Mouse (Mus musculus) skeletal muscle tissue, adult 2 months (tissue): ENCODE data around the gene Adcy9.

Experiments used
- DNase-seq: peaks from one replicate; pipeline ENCODE4 v3.0.0-alpha.2; 2012; ENCODE audit warnings: low read depth, low spot score

Adcy9 gene

GRCm38 (mm10) chr16:4420298-4421054, at the start of gene Adcy9:
Gene Adcy9, minus strand, starts transcription at chr16:4420498.
- DNase-seq = peak; percentile 89

- no peak for DNase-seq
These were observed 49.5 kb upstream of the Adcy9 start for GRCm38 (mm10) chr16:4469599-4470352.

- DNase-seq = no peak
These were observed 44.3 kb upstream of the Adcy9 start for GRCm38 (mm10) chr16:4464529-4465089.

GRCm38 (mm10) chr16:4457927-4458326, 37.6 kb upstream of the Adcy9 start:
- DNase-seq = no peak

DNA sequence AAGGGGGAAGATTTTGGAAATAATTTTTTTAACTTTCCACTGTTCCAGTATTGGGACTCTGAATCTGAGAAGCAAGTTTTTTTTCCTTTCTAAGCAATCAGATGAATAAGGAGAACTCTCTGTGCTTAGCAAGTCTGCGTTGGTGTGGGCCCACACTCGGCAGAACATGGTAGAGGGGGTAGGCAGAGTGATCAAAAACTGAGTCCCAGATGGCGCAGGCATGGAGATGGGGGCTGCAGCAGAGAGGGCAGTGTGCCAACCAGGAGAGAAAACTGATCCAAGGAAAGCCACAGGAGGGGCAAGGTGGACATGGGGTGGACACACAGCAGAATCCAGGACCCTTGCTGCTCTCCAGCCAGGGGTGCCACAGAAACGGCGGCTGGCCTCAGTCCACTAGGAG, 36.1 kb upstream of the Adcy9 start:
- DNase-seq = no peak

GRCm38 (mm10) chr16:4455693-4456092, 35.4 kb upstream of the Adcy9 start:
- no peak for DNase-seq

DNA sequence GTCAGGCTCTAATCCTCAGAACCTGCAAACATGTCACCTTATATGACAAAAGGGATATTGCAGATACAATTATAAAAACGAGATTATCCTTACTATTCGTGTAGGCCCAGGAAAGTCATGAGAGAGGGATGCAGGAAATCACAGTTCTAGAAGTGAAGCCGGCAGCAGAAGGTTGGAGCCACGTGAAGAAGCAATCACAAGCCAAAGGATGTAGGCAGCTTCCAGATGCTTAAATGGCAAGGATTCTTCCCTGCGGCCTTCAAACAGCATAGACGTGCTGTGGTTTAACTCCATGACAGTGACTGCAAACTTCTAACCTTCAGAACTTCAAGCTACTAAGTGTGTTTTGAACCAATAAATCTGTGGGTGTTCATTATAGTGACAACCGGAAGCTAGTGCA, 34.3 kb upstream of the Adcy9 start:
- DNase-seq = no peak

GRCm38 (mm10) chr16:4449418-4449817, 29.1 kb upstream of the Adcy9 start:
- no peak for DNase-seq

- DNase-seq = no peak
These were observed 27.9 kb upstream of the Adcy9 start for GRCm38 (mm10) chr16:4448235-4448634.

GRCm38 (mm10) chr16:4446395-4446794, 26.1 kb upstream of the Adcy9 start:
- DNase-seq = no peak

DNA sequence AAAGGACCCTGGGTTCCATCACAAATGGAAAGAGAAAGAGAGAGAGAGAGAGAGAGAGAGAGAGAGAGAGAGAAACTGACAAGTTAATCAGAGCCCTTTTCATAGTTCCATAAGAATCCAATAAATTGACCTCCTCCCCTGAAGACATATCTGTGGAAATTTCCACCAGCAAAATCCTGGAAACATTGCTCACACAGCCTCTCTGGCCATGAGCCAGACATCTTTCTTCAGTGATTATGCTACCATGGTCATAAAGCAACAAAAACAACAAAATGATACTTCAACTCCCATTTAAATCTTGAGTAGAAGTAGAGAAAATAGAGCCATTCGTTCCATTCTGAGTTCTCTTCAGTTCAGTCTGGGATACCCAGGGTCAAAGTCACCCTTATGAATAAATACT, 24.1 kb upstream of the Adcy9 start:
- no peak for DNase-seq

- no peak for DNase-seq
These were observed 19.2 kb upstream of the Adcy9 start for GRCm38 (mm10) chr16:4439302-4440066.

DNA sequence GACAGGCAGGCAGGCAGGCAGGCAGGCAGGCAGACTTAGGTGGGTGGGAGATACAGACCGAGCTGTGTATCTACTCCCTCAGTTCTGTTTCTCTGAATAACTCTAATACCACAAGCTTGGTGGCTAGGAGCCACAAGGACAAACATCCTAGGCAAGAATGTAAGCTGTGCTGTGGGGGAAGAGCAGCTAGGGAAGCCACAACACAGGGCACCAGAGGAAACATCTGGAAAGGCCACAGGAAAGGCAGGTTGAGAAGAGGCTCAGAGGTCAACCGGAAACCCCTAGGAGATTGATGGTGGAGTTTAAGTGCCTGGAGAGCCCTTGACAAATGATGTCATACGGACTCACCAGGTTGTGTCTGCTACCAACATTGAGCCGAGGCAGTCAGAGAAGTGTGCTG, 16.4 kb upstream of the Adcy9 start:
- no peak for DNase-seq

DNA sequence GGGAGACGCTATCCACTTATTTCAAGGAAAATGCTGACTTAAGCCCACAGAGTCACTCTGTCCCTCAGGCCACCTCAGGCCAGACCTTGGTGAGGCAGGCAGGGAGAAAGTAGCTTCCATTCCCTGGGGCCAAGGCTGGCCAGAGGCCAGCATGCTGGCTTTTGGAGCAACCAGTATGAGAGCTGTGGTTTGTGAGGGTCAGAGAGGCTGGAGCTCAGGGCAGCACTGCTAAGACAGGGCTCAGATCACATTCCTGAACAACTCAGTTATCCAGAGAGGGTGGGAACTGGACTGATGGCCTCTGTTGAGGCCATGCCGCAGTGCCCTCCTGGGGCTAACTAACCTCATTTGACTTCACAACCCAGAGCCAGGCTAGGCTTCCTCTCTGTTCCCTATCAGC, 15.1 kb upstream of the Adcy9 start:
- no peak for DNase-seq

GRCm38 (mm10) chr16:4431841-4432240, 11.5 kb upstream of the Adcy9 start:
- no peak for DNase-seq

DNA sequence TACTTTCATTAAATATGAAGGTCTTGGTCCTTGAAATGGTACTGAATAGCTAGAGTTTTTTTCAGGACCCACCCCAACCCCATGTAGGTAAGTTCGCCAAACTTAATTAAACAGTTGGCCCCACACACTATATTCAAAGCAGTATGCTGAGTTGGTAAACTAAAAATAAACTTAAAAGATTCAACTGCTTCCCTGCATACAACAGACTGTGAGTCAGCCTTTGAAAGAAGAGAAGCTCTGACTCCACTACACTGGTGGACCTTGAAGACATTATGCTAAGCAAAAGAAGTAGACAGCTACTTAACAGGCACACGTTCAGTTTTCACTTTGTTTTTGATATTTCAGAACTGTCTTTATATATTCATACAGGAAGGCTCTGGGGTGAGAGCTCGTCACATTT, 10.7 kb upstream of the Adcy9 start:
- DNase-seq = no peak

- no peak for DNase-seq
These were observed 9.9 kb upstream of the Adcy9 start for GRCm38 (mm10) chr16:4430232-4430631.

DNA sequence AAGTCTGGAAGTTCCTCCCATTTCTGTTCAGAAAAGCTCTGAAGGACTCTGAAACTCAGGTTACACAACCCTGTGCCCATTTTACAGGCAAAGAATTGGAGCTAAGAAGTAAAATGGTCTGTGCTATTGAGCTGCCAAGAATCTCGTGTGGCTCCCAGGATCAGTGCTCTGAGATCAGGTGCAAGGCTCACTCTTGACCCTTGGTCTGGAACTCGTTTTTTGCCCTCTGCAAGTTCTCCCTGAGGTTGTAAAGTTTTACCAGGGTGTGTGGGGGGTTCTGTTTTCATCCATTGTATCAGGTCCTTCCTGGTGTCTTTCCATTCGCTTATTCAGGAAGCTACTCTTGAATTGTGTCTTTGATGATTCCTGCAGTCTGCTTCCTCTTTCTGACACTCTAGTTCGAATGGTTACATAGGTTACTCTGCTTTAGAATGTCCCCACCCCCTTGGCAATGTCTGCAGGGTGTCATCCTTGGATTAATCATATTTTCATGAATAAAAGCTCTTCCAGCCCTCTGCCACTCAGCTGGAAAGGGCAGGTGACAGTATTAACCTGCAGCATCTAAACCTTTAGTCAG, 5.4 kb upstream of the Adcy9 start:
- no peak for DNase-seq

DNA sequence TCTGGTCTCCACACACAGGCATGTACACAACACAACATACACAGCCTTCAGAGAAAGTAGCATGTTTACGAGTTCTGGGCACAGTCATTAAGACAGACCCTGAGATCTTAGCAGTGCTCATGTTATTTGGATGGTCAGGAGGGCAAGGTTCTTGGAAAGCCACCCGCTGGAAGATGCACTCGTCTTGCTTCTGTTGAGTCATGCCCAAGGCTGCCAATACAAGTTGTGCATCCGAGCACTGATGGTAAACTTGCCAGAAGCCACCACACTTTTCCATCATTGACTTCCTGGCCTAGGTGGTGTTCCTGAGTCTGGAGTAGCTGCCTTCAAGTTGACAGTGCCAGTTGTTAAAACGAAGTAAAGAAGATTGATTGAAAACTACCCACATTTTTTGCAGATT, 3.3 kb upstream of the Adcy9 start:
- no peak for DNase-seq

DNA sequence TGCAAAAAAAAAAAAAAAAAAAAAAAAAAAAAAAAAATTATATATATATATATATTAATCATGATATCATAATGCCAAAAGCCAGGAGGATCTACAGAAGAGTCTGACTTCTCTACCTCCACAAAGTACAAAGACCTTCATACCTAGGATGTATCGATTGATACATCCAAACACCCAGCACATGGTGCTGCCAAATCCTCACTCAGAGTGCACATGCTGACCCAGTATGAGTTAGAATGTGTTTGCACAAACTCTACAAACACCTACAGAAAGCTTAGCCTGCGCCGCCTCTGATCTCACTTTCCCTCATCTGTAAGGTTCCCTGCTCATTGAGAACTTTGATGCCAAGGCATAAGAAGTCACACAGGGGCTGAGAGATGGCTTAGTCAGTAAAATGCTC, 2.7 kb upstream of the Adcy9 start:
- no peak for DNase-seq

DNA sequence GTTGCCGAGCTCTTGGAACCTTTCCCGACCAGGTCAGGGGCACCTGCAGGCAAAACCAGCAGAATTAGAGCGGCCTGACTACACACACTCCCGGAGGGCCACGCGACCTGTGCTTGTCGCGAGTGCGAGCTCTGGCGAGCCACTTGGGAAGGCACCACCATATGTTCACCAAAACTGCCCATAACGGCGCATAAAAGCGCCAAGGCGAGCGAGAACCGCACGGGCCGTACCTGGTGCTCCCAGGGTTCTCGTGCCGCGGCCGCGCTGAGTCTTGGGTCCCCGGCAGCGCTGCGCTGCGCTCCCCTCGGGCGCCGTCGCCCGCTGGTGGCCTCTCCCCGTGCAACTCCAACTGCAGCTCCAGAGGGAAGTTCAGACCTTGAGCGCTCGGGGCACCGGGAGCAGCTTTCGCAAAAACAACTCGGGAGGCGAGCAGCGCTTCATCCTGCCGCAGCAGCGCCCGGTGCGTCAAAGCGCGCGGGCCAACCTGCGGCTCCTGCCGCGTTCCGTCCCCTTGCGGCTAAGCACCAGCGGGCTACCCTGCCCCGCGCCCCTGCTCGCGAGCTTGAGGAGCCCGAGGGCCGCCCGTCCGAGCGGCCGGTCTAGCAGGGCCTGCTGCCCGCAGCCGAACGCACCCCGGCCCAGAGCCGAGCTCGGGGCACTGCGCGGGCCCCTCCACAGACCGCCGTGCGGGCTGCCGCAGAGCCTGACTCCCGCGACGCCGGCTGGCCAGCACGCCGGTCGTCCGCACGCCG, 576 bp downstream of the Adcy9 start:
- no peak for DNase-seq
